Mouse (Mus musculus) midbrain, postnatal 0 days (tissue): ENCODE measurements around the gene Bend3. TPM values are rescaled to one million over a fixed set of nuclear protein-coding genes. Genes with fewer than 3 reads are reported as not detected.

Experiments used
- ATAC-seq: fragments of 200-750 bp; cut with Nextera tagmentation; 2 replicates; pipeline ENCODE4 v1.8.0; 2017; ENCODE audit warnings: moderate number of reproducible peaks, mild to moderate bottlenecking, moderate TSS enrichment, moderate library complexity; ENCODE audit not compliant: low FRiP score
- DNase-seq: peaks from one replicate; pipeline ENCODE4 v3.0.0-alpha.2; 2015; ENCODE audit warnings: low spot score
- H3K27ac ChIP-seq: fragments of 300-500 bp; sonication (generic); 2 replicates; pipeline ENCODE4 v1.5.1; 2014; ENCODE audit warnings: low read depth, mild to moderate bottlenecking, low read length, mixed read lengths
- H3K27me3 ChIP-seq: fragments of 300-500 bp; sonication (generic); 2 replicates; pipeline ENCODE4 v1.6.1; 2014; ENCODE audit warnings: low read length, control low read depth, mixed read lengths; ENCODE audit not compliant: insufficient read depth
- H3K36me3 ChIP-seq: fragments of 300-500 bp; sonication (generic); 2 replicates; pipeline ENCODE4 v1.6.1; 2014; ENCODE audit warnings: low read length, control low read depth, mixed read lengths; ENCODE audit not compliant: insufficient read depth
- H3K4me1 ChIP-seq: fragments of 300-500 bp; sonication (generic); 2 replicates; pipeline ENCODE4 v1.6.1; 2014; ENCODE audit warnings: mild to moderate bottlenecking, control low read depth, antibody characterized with exemption, low read length, mixed read lengths; ENCODE audit not compliant: insufficient read depth
- H3K4me2 ChIP-seq: fragments of 300-500 bp; sonication (generic); 2 replicates; pipeline ENCODE4 v1.6.1; 2014; ENCODE audit warnings: low read depth, mild to moderate bottlenecking, low read length, mixed read lengths; ENCODE audit not compliant: poor library complexity, severe bottlenecking
- H3K4me3 ChIP-seq: fragments of 300-500 bp; sonication (generic); 2 replicates; pipeline ENCODE4 v1.5.1; 2014; ENCODE audit warnings: low read depth, mild to moderate bottlenecking, low read length, moderate library complexity
- H3K9ac ChIP-seq: fragments of 300-500 bp; sonication (generic); replicated peaks from 2 replicates; pipeline ENCODE4 v1.6.1; 2014; ENCODE audit warnings: mild to moderate bottlenecking, low read length, moderate library complexity, mixed read lengths; ENCODE audit not compliant: poor library complexity, severe bottlenecking
- H3K9me3 ChIP-seq: fragments of 300-500 bp; sonication (generic); 2 replicates; pipeline ENCODE4 v1.6.1; 2016; ENCODE audit warnings: low read length, control low read depth
- CTCF ChIP-seq: IDR thresholded peaks from 2 replicates; pipeline ENCODE4 v1.5.1; 2016; ENCODE audit warnings: antibody characterized with exemption, mild to moderate bottlenecking
- WGBS: fragments of 180-500 bp; shearing (Covaris S2); extraction: QIAGEN DNeasy Blood & Tissue Kit; methylation state at CpG from one replicate; pipeline ENCODE4 v1.1.7; 2014; 5-methylcytosine and 5-hydroxymethylcytosine counted together
- polyA plus RNA-seq: library from polyadenylated mRNA; unstranded; fragments of >200 nt; fragmentation: Nextera tagmentation; extraction: Ambion mirVana; gene quantifications from 2 replicates; pipeline ENCODE4 v1.2.1, GENCODE M21; 2015
- total RNA-seq: library from RNA; depleted of rRNA; stranded (reverse); fragments of >200 nt; gene quantifications from 2 replicates; pipeline ENCODE4 v1.2.3, GENCODE M21; 2014; rRNA removed

Bend3 gene
- total and polyA plus RNA-seq, 2 experiments from 2014 or later: 3.0 to 10.1 TPM

DNA sequence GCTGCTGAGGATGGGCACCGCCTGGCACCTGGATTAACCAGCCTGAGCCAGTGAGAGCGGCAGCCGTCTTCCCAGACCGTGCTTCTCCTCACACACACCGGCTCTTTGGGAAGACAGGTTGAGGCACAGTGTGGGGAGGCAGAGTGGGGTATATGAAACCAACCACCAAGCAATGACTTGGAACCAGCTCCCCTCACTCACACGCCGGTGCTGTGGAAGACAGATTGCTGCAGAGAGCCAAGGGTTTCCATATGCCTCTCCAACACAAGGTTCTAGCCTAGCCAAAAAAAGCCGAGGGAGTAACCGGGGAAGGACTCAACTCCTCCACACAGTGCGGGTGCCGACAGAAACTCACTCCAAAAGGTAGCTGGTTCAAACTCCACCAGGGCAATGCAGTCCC, 80.7 kb downstream of the Bend3 start:
- ATAC-seq (no peak), DNase-seq (no peak)
- no peak overlapping the region for H3K4me2 ChIP-seq
- no peaks in the 10 kb centered on the region for H3K27me3 ChIP-seq
- no peak for TF ChIP-seq CTCF
- no peak overlapping the region for H3K4me3 ChIP-seq
- H3K4me1 ChIP-seq: no peaks in the 10 kb centered on the region
- no peak overlapping the region for H3K27ac ChIP-seq
- no peak overlapping the region for H3K9ac ChIP-seq
- 89% methylated on average over 11 of the region's 11 CpGs for WGBS
- H3K9me3 ChIP-seq: no peaks in the 10 kb centered on the region
- H3K36me3 ChIP-seq: no peaks in the 10 kb centered on the region

GRCm38 (mm10) chr10:43560765-43561164, 82.1 kb downstream of the Bend3 start:
- H3K27ac ChIP-seq: no peak overlapping the region
- peak; percentile 45 for TF ChIP-seq CTCF
- H3K4me3 ChIP-seq: no peak overlapping the region
- no peaks in the 10 kb centered on the region for H3K27me3 ChIP-seq
- no peak overlapping the region for H3K4me2 ChIP-seq
- DNase-seq: no peak
- H3K36me3 ChIP-seq: no peaks in the 10 kb centered on the region
- WGBS: 39% methylated on average over 2 of the region's 2 CpGs
- H3K9me3 ChIP-seq: no peaks in the 10 kb centered on the region
- no peak for ATAC-seq
- H3K4me1 ChIP-seq: no peaks in the 10 kb centered on the region
- H3K9ac ChIP-seq: no peak overlapping the region

- H3K4me3 ChIP-seq: no peak overlapping the region
- no peak overlapping the region for H3K4me2 ChIP-seq
- ATAC-seq: no peak
- H3K27me3 ChIP-seq: no peaks in the 10 kb centered on the region
- 93% methylated on average over 2 of the region's 2 CpGs for WGBS
- H3K27ac ChIP-seq: no peak overlapping the region
- no peaks in the 10 kb centered on the region for H3K36me3 ChIP-seq
- no peak overlapping the region for H3K9ac ChIP-seq
- no peaks in the 10 kb centered on the region for H3K4me1 ChIP-seq
- no peak; the same call in 1 of the 2 replicates for TF ChIP-seq CTCF
- no peak for DNase-seq
- no peaks in the 10 kb centered on the region for H3K9me3 ChIP-seq
Measured at GRCm38 (mm10) chr10:43561311-43561710, 82.7 kb downstream of the Bend3 start.

Other genes starting within 250 kb of the Bend3 start
- gene Gm9803, start 45.3 kb downstream of the Bend3 start, total RNA-seq: 37.0 and 49.6 TPM in 2 replicates
- gene Gm9803, start 45.3 kb downstream of the Bend3 start, polyA plus RNA-seq: 20.8 and 21.9 TPM in 2 replicates
- gene 1700021F05Rik, start 62.2 kb downstream of the Bend3 start, total RNA-seq: 29.6 and 61.6 TPM in 2 replicates
- 71.6 and 73.4 TPM in 2 replicates for gene 1700021F05Rik, start 62.2 kb downstream of the Bend3 start, polyA plus RNA-seq
- 609 and 613 TPM in 2 replicates for gene Cd24a, start 99.5 kb downstream of the Bend3 start, total RNA-seq
- gene Cd24a, start 99.5 kb downstream of the Bend3 start, polyA plus RNA-seq: 326 TPM in 2 replicates